Mouse (Mus musculus): Measurements from ENCODE around the gene Rab11fip3.

Gene Rab11fip3

GRCm38 (mm10) chr17:25951803-25952623, 117.3 kb downstream of the Rab11fip3 start, which contains the start of gene A930017K11Rik:
Gene A930017K11Rik (minus strand): TSS chr17:25952565.
- DNase-seq: peak; percentile 80

DNA sequence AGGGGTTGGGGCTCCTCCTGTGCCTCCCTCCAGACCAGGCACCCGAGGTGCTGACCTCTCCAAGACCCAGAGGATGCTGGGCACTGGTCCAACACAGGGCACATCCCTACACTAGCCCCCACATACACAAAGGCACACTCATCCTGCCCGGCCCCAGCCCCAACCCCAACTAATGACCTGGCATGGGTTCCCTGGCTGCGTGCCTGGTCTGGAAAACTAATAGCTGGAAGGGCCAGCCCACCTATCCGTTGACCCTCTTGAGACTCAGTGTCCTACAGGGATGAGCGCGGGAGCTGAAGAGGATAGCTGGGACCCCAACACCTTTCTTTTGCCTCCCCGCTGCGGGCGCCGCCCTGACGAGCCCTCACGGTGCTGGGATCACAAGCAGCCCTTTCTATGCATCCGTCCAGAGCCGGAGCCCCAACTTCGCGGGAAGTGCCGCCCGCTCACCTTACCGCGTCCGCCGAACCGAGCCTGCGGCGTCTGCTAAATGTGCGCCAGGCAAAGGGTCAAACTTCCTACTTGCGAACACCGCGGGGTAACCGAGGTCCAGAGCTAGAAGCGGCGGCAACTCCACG, 118.0 kb downstream of the Rab11fip3 start:
- DNase-seq: peak; percentile 82

GRCm38 (mm10) chr17:25950706-25951105, 118.6 kb downstream of the Rab11fip3 start:
- peak; percentile 59 for DNase-seq

- peak; percentile 67 for DNase-seq
These were observed 119.4 kb downstream of the Rab11fip3 start for GRCm38 (mm10) chr17:25949981-25950380.

- peak; percentile 60 for DNase-seq
These were observed 121.3 kb downstream of the Rab11fip3 start for GRCm38 (mm10) chr17:25948051-25948450.

GRCm38 (mm10) chr17:25947576-25947975, 121.8 kb downstream of the Rab11fip3 start:
- DNase-seq: peak; percentile 54

- peak; percentile 46 for DNase-seq
These were observed 122.5 kb downstream of the Rab11fip3 start for GRCm38 (mm10) chr17:25946891-25947290.

DNA sequence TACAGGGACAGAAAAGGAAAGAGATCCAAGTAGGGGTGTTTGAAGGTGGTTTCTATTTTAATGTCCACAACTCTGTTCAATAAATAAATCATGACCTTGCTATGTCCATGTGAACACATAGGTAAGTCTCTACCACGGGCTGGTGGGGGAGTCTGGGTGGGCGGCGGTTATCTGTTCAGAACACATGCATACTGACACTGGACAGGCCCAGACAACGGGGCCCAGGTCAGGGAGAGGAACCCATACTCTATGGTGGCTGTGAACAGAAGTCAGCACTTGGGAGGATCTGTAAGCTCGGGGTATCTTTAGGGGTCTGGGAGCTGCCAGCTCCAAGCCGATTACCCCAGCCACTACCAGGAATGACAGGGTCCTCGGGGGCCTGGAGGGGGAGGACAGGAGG, 123.0 kb downstream of the Rab11fip3 start:
- DNase-seq: peak; percentile 39

DNA sequence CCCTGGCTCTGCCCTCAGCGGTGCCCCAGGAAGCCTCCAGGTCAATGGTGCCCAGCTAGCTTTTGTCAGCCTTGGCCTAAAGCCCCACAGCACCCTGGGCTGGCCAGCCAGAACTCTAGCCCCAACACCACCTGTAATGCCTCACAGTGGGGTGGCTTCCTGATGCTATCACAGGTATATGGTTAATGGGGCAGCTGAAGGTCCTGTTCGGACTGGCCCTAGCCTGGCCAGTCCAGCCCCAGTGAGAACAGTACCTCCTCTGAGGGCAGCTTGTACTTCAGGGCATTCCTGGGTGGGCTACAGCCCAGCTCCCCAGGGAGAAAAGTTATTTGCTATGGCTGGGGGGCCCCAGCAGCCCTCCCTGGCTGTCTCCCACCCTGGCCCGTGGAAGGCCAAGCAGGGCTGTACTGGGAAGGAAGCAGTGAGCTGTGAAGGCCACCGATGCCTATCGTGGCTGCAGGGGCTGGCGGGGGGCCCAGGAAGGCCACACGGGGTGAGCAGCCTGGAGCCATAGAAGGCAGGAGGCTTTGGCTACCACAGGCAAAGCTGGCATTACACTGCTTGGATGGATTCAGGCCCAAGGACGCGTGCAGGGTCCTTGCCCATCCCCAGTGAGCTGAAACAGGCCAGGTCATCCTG, 123.7 kb downstream of the Rab11fip3 start:
- DNase-seq: peak; percentile 48

GRCm38 (mm10) chr17:25944366-25945163, 124.8 kb downstream of the Rab11fip3 start, which contains the start of the genes Pigq and Nhlrc4:
Gene Pigq (minus strand): TSS chr17:25944936.
Gene Nhlrc4 (minus strand): TSS chr17:25944961.
- no peak for DNase-seq

DNA sequence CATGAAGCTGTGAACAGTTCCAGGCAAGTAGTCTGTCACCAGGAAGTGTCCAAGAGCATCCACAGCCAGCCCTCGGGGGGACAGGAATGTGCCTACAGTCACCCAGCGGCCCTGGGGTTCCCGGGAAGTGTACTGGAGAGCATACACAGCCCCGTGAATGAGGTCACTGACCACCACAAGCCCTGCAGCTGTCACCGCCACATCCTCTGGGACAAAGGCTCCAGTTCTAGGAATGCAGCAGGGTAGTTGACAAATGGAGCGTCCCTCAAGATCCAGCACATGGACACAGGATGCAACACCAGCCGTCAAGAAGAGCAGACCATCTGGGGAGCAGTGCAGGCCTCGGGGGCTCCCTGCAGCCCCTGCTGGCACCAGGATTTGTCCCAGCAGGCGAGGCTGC, 125.6 kb downstream of the Rab11fip3 start:
- DNase-seq: peak; percentile 38

- DNase-seq: peak; percentile 45
These were observed 126.1 kb downstream of the Rab11fip3 start for GRCm38 (mm10) chr17:25943221-25943620.

DNA sequence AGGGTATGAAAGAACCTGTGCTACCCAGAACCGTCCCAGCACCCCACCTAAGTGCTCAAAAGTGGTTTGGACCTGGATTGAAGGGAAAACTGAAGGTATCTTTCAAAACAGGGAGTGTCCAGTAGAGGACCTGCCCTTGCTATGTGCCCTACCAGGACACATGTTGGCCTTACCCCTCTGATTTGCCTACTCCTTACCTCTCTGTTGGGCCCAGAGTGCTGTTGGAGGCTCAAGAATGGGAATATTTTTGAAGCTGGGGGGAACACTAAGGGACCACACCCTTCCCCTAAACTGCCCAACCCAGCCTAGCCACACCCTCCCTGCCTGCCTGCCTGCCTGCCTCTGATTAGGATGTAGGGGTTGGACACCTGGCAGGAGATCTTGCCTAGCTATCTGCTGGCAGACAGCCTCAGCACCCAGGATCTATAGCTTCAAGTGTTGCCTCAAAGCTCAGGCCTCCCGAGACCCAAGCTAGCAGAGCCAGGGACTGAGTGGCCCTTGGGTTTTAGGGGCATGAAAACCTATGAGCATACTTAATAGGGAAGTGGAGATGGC, 126.7 kb downstream of the Rab11fip3 start:
- no peak for DNase-seq

DNA sequence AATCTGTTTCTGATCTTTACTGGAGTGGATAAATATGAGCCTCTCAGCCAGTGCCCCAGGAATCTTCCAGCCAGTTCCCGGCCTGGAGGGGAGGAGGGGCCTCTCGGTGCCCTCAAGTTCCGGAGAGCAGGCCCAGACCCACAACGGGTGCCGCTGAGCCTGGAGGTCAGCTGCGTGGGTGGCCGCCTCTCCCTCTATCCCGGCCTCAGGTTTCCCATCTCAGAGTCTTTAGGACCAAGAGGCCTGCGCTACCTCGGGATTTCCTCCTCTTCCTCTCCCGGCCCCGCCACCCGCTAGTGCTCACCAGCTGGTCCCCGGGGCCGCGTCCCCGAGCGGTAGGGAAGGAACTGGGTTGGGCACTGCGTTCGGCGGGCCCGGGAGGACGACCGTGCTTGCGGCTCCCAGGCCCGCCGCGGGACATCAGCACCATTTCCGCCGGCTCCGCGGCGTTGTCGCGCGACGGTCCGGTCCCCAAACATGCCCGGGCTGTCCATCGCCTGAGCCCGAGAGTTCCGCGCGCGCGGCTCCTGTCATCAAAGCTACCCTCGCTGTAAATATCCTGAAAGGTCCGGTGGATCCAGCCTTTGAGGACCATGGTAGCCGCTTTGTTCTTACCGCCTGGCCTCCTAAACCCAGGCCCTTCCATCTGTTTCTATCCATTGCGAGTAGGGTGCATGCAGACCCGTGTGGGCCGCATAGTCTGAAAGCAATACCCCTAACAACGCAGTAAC, 127.7 kb downstream of the Rab11fip3 start:
- DNase-seq: peak; percentile 73
